Mouse (Mus musculus) liver, postnatal 0 days (tissue): ENCODE results near the gene Hpcal1. TPM values are rescaled to one million over a fixed set of nuclear protein-coding genes. Genes with fewer than 3 reads are reported as not detected.
A peak's percentile ranks its signal among the peaks of the same experiment; 100 is the strongest.

Experiments used
- ATAC-seq: fragments of 200-750 bp; cut with Nextera tagmentation; 2 replicates; pipeline ENCODE4 v1.8.0; 2017; ENCODE audit warnings: mild to moderate bottlenecking, moderate library complexity
- DNase-seq: peaks from one replicate; pipeline ENCODE4 v3.0.0-alpha.2; 2016
- H3K27ac ChIP-seq: fragments of 300-500 bp; sonication (generic); 2 replicates; pipeline ENCODE4 v1.5.1; 2014; ENCODE audit warnings: antibody characterized with exemption, moderate library complexity, mild to moderate bottlenecking, low read depth
- H3K27me3 ChIP-seq: fragments of 300-500 bp; sonication (generic); 2 replicates; pipeline ENCODE4 v1.6.1; 2014; ENCODE audit warnings: low read length, control low read depth, mixed read lengths; ENCODE audit not compliant: insufficient read depth
- H3K36me3 ChIP-seq: fragments of 300-500 bp; sonication (generic); replicated peaks from 2 replicates; pipeline ENCODE4 v1.6.1; 2014; ENCODE audit warnings: mild to moderate bottlenecking, control low read depth, low read length, moderate library complexity, mixed read lengths; ENCODE audit not compliant: insufficient read depth
- H3K4me1 ChIP-seq: fragments of 300-500 bp; sonication (generic); 2 replicates; pipeline ENCODE4 v1.6.1; 2014; ENCODE audit warnings: antibody characterized with exemption, mild to moderate bottlenecking, control low read depth; ENCODE audit not compliant: insufficient read depth
- H3K4me2 ChIP-seq: fragments of 300-500 bp; sonication (generic); 2 replicates; pipeline ENCODE4 v1.6.1; 2014; ENCODE audit warnings: low read depth, mild to moderate bottlenecking, low read length, moderate library complexity, mixed read lengths
- H3K4me3 ChIP-seq: fragments of 300-500 bp; sonication (generic); 2 replicates; pipeline ENCODE4 v1.5.1; 2014; ENCODE audit warnings: low read depth, low read length
- H3K9ac ChIP-seq: fragments of 300-500 bp; sonication (generic); replicated peaks from 2 replicates; pipeline ENCODE4 v1.6.1; 2014; ENCODE audit warnings: mild to moderate bottlenecking, moderate library complexity
- H3K9me3 ChIP-seq: fragments of 300-500 bp; sonication (generic); 2 replicates; pipeline ENCODE4 v1.6.1; 2016; ENCODE audit warnings: mild to moderate bottlenecking, control low read depth, low read length, mixed read lengths
- CTCF ChIP-seq: sonication (generic); IDR thresholded peaks from 2 replicates; pipeline ENCODE4 v1.5.1; 2016; ENCODE audit warnings: antibody characterized with exemption, low read depth
- EP300 ChIP-seq: IDR thresholded peaks from 2 replicates; pipeline ENCODE4 v1.6.1; 2016; ENCODE audit warnings: antibody characterized with exemption, low read depth, mild to moderate bottlenecking
- WGBS: fragments of 180-500 bp; shearing (Covaris S2); extraction: QIAGEN DNeasy Blood & Tissue Kit; methylation state at CpG from one replicate; pipeline ENCODE4 v1.1.7; 2014; ENCODE audit not compliant: insufficient replicate concordance; 5-methylcytosine and 5-hydroxymethylcytosine counted together
- polyA plus RNA-seq: library from polyadenylated mRNA; unstranded; fragments of >200 nt; fragmentation: Nextera tagmentation; extraction: Ambion mirVana; gene quantifications from 2 replicates; pipeline ENCODE4 v1.2.1, GENCODE M21; 2015

Gene Hpcal1
- polyA plus RNA-seq, 1 experiment from 2014 or later = 20.8 TPM

- 54% methylated on average over 4 of the region's 4 CpGs for WGBS
- TF ChIP-seq CTCF = no peak
- H3K4me2 ChIP-seq = no peak overlapping the region
- no peaks in the 10 kb centered on the region for H3K36me3 ChIP-seq
- H3K27me3 ChIP-seq = no peaks in the 10 kb centered on the region
- DNase-seq = no peak
- no peak overlapping the region for H3K9ac ChIP-seq
- peak overlapping the region; percentile 75; the same call in 1 of the 2 replicates for H3K27ac ChIP-seq
- ATAC-seq = no peak
- H3K4me1 ChIP-seq = peaks cover 64% of the 10 kb centered on the region
- no peaks in the 10 kb centered on the region for H3K9me3 ChIP-seq
- H3K4me3 ChIP-seq = no peak overlapping the region
These were observed 8.3 kb downstream of the Hpcal1 start for GRCm38 (mm10) chr12:17698934-17699333.

- H3K9me3 ChIP-seq = no peaks in the 10 kb centered on the region
- DNase-seq (no peak), ATAC-seq (peak; percentile 57)
- H3K27ac ChIP-seq = peak overlapping the region; percentile 75
- TF ChIP-seq CTCF = no peak
- TF ChIP-seq EP300 = no peak
- no peaks in the 10 kb centered on the region for H3K36me3 ChIP-seq
- H3K4me1 ChIP-seq = peaks cover 62% of the 10 kb centered on the region
- no peaks in the 10 kb centered on the region for H3K27me3 ChIP-seq
- 30% methylated on average over 1 of the region's 1 CpGs for WGBS
- H3K4me3 ChIP-seq = no peak overlapping the region
- no peak overlapping the region for H3K9ac ChIP-seq
- H3K4me2 ChIP-seq = peak overlapping the region; percentile 33
These were observed 8.8 kb downstream of the Hpcal1 start for GRCm38 (mm10) chr12:17699480-17699879.

GRCm38 (mm10) chr12:17701131-17701720 lies 10.6 kb downstream of the Hpcal1 start:
- Histone ChIP-seq H3K4me1 (peaks cover 52% of the 10 kb centered on the region), H3K9ac (no peak overlapping the region), H3K4me3 (no peak overlapping the region), H3K4me2 (peak overlapping the region; percentile 44; the same call in 1 of the 2 replicates), H3K36me3 (no peaks in the 10 kb centered on the region), H3K27me3 (no peaks in the 10 kb centered on the region), H3K9me3 (no peaks in the 10 kb centered on the region), H3K27ac (peak overlapping the region; percentile 78)
- no peak for ATAC-seq
- TF ChIP-seq EP300 (no peak), CTCF (no peak)
- DNase-seq = no peak
- 61% methylated on average over 5 of the region's 5 CpGs for WGBS

- 44% methylated on average over 2 of the region's 2 CpGs for WGBS
- H3K4me2 ChIP-seq = peak overlapping the region; percentile 44; the same call in 1 of the 2 replicates
- H3K4me1 ChIP-seq = peaks cover 52% of the 10 kb centered on the region
These were observed 11.1 kb downstream of the Hpcal1 start for GRCm38 (mm10) chr12:17701795-17702194.

GRCm38 (mm10) chr12:17702257-17702943 lies 11.7 kb downstream of the Hpcal1 start:
- DNase-seq (no peak), ATAC-seq (peak; percentile 70)
- Histone ChIP-seq H3K4me3 (no peak overlapping the region), H3K4me2 (peak overlapping the region; percentile 36), H3K9ac (no peak overlapping the region), H3K9me3 (no peaks in the 10 kb centered on the region), H3K27ac (peak overlapping the region; percentile 78), H3K36me3 (no peaks in the 10 kb centered on the region), H3K4me1 (peaks cover 57% of the 10 kb centered on the region), H3K27me3 (no peaks in the 10 kb centered on the region)
- TF ChIP-seq CTCF = no peak
- TF ChIP-seq EP300 = no peak
- 53% methylated on average over 9 of the region's 9 CpGs for WGBS

More at GRCm38 (mm10) chr12:17701795-17702194, 11.1 kb downstream of the Hpcal1 start:
- H3K36me3 ChIP-seq = no peaks in the 10 kb centered on the region
- H3K4me3 ChIP-seq = no peak overlapping the region
- ATAC-seq = no peak
- no peaks in the 10 kb centered on the region for H3K9me3 ChIP-seq
- H3K9ac ChIP-seq = no peak overlapping the region
- DNase-seq = no peak
- H3K27me3 ChIP-seq = no peaks in the 10 kb centered on the region
- no peak for TF ChIP-seq CTCF
- no peak for TF ChIP-seq EP300
- peak overlapping the region; percentile 78 for H3K27ac ChIP-seq

GRCm38 (mm10) chr12:17702944-17703335 lies 12.3 kb downstream of the Hpcal1 start:
- no peaks in the 10 kb centered on the region for H3K27me3 ChIP-seq
- WGBS = 40% methylated on average over 6 of the region's 6 CpGs
- H3K4me1 ChIP-seq = peaks cover 62% of the 10 kb centered on the region
- no peak overlapping the region for H3K4me3 ChIP-seq
- H3K9ac ChIP-seq = no peak overlapping the region
- no peak overlapping the region for H3K4me2 ChIP-seq
- ATAC-seq = no peak
- no peak for TF ChIP-seq EP300
- TF ChIP-seq CTCF = no peak
- no peaks in the 10 kb centered on the region for H3K36me3 ChIP-seq
- H3K27ac ChIP-seq = peak overlapping the region; percentile 78
- no peak for DNase-seq
- H3K9me3 ChIP-seq = no peaks in the 10 kb centered on the region
